Mouse (Mus musculus): Measurements from ENCODE around the gene Osbpl5.

Osbpl5 gene

DNA sequence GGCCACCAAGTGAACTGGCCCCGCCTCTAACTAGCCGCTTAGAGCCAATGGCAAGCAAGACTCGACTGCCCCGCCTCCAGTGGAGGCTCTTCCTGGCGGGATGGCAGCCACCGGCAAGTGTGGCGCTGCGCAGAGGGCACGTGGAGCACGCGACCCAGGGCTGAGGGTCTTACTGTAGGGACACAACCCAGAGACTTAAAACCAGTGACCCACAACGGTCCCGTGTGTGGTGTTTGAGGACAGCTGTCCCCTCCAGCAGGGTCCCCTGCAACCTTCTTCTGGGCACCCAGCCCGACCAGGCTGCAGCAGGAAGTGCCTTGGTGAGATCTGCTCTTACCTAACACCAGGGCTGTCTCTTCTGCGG is 224 bp upstream of the Osbpl5 start:
- peak; percentile 53; the same call in 1 of the 2 replicates for ATAC-seq (ENCODE audit: insufficient number of reproducible peaks, low FRiP score, low TSS enrichment)

DNA sequence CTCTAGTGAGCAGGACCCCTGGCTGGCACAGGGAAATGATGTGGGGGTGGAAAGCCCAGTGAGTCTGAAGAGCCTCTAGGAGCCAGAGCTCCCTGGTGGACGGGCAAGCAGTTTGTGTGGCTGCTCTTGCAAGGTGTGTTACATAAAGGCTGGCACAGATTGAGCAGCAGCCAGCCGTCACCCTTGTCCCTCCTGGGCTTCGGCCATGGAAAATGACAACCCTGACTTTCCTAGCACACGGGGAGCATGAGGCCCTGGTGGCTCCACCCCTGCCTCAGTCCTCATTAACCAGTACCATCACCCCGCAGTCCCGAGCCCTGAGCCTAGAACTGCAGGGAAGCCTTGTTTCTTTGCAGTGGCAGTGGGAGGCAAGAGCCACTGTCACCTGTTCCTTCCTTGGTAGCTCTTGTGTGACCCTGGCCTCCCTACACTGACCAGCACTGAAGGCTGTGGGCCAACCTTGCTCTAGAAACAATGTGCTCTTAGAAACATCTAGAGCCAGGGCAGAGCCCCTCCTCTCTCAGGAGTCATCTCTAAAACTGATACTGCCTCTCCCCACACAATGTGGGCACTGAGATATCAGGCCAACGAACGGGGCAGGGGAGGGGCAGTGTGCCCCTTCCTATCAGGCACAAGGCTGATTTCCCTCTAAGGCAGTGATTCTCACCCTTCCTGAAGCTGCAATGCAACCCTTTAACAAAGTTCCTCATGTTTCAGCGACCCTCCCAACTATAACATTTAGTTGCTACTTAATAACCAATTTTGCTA is 1.2 kb downstream of the Osbpl5 start:
- no peak for ATAC-seq (ENCODE audit: insufficient number of reproducible peaks, low FRiP score, low TSS enrichment)

DNA sequence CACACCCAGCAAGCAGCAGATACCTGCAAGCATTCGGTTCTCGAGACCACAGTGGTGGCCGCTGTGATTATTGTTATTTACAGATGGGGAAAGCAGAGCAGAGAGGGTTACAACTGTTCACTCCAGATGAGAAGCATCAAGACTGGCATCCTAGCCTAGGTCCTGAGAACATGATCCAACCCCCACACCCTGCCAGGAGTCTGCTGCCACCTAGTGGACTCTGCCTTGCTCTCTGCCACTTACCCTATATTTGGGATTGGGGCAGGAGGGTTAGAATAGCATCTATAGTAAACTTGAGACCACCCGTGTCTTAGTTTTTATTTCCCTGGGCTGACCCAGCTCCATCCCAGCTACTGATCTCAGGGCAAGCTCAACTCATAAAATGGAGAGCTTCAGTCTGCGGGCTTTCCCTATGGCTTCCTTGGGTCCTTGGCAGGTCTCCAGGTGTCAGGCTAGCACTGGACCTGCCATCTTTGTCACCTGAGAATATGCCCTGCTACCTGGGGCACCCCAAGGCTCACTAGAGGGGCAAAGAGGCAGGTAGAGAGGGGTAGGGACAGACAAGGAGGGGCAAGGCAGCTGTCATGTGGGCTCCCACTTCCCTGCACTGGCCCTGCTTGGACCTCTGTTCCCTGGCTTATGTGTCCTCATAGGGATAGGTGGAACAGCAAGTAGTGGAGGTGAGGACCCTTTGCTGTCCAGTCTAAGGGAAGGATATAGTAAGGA is 2.6 kb downstream of the Osbpl5 start:
- ATAC-seq (ENCODE audit: insufficient number of reproducible peaks, low FRiP score, low TSS enrichment) = no peak

DNA sequence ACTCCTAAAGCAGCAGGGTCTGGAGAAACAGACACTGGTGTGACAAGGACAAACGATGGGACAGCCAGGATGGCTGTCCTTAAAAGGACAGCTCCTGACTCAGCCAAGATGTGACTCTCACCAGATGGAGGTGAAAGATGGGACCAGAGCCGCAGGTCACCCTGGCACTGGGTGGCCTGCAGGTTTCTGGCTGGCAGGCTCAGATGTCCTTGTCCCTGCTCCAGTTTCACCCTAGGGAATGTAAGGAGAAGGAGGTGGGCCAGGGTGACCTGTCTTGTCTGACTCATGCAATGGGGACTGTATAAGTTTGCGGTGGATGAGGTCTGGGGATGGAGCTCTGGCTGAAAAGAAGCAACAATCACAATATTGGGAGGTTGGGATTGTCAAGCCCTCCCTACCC is 4.2 kb downstream of the Osbpl5 start:
- ATAC-seq (ENCODE audit: insufficient number of reproducible peaks, low FRiP score, low TSS enrichment) = no peak

DNA sequence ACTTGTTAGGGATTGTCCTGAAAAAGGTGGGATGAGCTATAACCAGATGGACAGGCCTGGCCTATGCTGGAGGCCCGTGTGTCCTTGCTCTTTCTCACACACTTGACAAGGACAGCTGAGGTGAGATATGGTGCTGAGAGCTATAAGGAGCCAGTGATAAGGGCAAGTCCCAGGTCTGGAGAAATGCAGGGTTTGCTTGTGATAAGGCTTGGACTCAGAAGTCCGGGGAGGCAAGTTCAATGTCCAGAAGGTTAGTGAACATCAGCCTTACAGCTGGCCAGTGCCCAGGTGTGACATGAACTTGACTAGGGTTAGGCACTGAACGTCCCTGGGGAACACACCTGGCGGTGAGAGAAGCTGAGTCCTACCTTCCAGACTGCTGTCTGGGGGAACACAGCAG is 4.7 kb downstream of the Osbpl5 start:
- no peak for ATAC-seq (ENCODE audit: insufficient number of reproducible peaks, low FRiP score, low TSS enrichment)

DNA sequence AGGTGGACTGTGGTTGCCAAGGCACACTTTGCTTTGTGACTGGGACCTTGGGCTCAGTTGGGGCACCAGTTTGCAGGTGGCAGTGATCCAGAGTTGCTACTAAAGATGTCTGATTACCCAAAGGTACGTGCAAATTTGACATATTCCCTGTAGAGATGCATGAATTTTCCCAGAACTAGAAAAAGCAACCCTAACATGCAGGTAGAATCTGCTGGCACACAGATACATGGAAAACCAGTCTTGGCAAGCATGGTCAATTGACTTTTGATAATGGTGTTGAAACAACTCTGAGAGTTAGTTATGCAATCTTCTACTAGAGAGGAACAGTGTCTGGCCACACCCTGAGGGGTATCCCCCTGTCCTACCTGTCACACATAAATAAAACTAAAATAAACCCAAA is 5.4 kb downstream of the Osbpl5 start:
- no peak for ATAC-seq (ENCODE audit: insufficient number of reproducible peaks, low FRiP score, low TSS enrichment)

DNA sequence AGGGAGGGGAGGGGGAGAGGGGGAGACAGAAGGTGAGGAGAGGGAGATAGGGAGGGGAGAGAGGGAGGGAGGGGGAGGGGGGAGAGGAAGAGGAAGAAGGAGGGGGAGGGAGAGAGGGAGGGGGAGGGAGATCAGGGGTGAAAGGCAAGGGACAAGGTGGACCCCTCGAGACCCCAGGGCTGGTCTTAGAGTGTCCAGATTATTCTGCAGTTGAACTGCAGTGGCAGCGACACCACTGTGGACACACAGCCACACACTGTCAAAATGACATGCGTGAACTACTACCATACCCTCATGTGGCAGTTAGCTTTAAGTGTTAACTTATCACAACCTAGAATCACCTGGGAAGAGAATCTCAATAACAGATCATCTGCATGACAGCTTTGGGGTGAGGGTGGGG is 7.7 kb downstream of the Osbpl5 start:
- no peak for ATAC-seq (ENCODE audit: insufficient number of reproducible peaks, low FRiP score, low TSS enrichment)

DNA sequence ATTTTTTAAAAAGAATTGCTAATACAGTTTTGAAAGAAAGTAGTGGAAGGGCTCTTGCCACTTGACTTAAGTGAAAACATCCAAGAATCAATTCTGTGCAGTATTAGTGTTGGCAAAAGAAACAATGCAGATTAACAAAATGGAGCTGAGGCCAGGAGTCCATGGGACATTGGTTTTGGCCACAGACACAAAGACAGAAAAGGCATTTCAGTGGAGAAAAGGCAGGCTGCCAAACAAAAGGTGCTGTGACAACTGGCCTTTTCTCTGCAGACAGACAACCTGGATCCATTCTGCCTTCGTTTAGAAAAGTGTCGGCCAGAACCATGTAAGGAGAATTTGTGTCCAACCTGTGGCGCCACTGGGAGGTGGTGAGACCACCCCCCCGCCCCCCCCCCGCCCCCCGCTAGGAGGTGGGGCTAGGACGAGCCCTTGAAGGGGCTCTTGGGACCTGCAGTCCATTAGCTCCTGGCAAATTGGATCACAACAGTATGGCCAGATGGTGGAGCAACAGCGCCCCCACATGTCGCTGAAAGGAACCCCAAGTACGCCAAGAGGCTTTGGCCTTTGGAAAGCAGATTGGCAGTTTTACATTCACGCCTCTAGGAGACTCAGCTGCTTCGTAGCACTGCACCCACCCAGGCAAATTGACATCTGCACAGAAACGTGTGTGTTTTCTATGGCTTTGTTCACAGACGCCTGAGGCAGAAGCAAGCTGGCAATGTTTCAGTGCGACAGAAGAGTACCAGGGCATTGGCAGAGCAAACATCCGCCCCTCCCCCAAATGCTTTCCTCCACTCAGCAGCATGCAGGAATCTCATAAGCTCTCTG is 8.5 kb downstream of the Osbpl5 start:
- peak; percentile 72; the same call in 1 of the 2 replicates for ATAC-seq (ENCODE audit: insufficient number of reproducible peaks, low FRiP score, low TSS enrichment)

DNA sequence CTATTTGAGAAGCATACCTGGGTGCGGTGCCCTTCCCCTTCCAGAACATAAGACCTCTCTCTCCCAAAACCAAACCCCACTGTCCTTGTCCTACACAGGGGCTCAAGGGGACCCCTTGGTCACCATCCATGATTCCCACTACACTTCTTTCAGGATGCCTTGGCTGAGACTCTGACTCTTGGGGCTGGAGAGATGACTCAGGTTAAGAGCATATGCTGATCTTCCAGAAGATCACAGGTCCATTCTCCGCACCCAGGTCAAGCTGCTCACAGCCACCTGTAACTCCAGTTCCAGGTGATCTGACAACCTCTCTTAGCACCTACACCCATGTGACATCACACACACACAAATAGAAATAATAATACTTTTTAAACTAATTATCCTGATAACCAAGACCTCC is 16.1 kb downstream of the Osbpl5 start:
- no peak for ATAC-seq (ENCODE audit: insufficient number of reproducible peaks, low FRiP score, low TSS enrichment)

DNA sequence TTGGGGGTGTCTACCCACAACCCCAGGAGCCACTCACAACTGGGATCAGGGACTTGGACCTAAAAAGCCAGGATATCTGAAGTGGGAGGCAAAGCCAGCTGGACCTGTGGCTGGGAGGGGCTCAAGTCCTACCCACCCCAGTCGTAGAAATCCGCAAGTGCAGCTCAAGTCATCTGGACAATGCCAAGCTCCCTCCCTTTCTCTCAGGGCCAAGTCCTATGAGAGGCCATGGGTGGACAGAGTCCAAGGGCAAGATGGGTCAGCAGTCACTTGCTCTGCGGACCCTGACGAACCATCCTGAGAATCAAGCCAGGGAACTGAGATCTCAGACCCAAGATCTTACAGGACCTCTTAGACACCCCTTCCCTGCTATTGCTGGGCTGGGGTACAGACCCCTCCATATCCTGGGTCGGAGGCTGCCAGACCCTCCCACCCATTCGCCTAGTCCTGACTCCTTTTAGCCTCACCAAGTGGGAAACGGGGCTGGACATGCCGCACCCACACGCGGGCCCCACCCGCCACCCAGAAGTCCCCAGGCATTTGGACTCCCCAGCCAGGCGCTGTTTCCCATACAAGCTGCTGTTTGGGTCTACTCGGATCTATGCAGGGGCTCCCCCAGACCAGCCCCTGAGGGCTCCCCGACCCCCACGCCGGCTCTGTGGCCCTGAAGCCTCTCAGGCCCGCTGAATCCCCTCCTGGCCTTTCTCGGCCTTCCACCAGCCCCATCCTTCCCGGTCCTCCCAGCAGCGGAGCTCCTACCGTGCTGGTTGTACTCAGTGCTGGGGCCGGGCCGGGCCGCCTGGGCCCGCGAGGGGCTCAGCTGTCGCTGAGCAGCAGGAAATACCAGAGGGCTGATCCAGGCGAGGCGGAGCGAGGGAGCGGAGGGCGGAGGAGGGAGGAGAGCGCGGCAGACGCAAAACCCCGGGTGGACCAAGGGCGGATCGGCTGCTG is 17.0 kb downstream of the Osbpl5 start:
- ATAC-seq (ENCODE audit: insufficient number of reproducible peaks, low FRiP score, low TSS enrichment) = peak; percentile 56; the same call in 1 of the 2 replicates

DNA sequence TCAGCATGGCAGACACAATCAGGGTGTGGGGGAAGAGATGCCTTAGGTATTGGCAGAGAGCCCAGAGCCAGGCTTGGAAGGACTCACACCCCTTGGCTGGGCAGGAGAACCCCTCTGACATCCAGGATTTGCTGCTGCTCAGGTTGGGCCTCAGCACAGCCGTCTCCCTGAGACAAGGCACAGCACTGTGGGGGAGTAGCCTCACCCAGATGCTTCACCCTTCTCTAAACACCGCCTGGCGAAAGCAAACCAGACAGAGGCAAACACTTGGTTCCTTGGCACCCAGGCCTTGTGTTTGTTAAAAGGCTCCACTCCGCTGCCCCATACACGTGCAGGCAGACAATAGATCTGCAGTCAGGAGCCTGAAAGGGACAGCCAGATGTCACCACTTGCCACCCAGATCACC is 18.2 kb downstream of the Osbpl5 start:
- ATAC-seq (ENCODE audit: insufficient number of reproducible peaks, low FRiP score, low TSS enrichment) = no peak

DNA sequence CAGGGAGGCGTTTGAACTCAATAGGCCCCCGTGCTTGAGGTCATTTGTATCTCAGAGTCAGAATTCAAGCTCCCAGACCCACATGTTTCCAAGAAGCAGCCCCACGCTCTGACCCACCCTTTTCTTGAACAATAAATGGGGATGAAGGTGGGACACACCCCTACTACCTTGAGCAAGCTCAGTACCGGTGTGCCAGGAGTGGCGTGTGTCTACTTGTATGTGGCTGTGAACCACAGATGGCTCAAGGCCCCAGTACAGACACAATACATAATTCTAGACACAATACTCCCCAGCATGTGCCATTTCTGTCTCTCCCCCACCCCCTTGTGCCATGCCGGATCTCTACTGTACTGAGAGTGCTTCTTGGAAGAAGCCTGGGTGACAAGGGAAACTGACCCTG is 18.6 kb downstream of the Osbpl5 start:
- ATAC-seq (ENCODE audit: insufficient number of reproducible peaks, low FRiP score, low TSS enrichment) = no peak

DNA sequence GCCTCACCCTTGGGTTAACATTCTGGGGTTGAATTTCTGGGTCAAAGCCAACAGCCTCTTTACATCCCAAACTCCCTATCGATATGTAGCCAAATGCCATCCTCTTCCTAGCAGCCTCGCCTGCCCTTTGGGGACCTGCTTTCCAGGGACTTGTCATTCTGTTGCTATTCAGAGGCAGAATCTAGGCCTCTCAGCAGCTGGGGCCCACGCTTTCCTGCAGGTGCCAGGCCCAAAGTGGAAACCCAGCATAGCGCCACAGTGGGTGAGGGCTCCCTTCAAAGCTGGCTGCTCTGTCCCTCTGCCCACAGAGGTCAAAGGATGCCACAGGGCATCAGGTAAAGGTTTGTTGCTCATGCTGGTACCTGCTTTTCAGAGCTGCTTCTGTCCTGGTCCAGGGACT is 23.0 kb downstream of the Osbpl5 start:
- no peak for ATAC-seq (ENCODE audit: insufficient number of reproducible peaks, low FRiP score, low TSS enrichment)

DNA sequence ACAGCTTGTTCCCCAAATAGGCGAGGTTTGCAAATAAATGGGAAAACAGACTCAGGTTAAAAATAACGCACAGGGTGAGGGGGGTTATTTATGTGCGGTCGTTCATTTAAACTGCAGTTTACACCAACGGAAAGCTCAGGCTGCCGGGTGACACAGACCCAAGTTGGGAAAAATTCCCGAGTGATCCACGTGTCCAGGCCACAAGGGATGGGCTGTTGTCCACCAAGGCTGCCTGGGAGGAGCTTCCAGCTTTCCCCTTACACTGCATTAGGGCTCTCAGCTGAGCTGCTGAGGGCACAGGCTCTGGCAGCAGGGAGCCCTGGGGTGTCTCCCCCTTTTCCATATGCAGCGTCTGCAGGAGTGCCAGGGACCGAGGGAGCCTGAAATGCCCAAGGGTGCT is 26.9 kb downstream of the Osbpl5 start:
- no peak for ATAC-seq (ENCODE audit: insufficient number of reproducible peaks, low FRiP score, low TSS enrichment)

DNA sequence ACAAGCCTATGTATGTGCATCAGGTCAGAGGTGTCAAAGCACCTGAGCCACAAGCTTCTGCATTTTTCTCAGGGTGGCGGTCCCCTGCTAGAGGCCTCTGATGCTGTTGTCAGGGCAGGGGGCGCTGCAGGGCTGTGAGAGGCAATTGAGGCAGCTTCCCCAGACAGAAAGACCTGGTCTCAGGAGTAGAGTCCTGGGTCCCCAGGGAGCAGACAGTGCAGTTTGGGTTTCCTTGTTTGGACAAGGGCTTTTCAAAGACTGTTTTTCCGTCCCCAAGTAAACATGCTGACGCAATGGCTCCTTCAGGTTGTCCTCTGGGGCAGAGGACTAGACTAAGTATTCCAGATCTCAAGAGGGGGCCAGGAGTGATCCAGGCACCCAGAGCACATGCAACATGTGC is 30.4 kb downstream of the Osbpl5 start:
- no peak for ATAC-seq (ENCODE audit: insufficient number of reproducible peaks, low FRiP score, low TSS enrichment)

DNA sequence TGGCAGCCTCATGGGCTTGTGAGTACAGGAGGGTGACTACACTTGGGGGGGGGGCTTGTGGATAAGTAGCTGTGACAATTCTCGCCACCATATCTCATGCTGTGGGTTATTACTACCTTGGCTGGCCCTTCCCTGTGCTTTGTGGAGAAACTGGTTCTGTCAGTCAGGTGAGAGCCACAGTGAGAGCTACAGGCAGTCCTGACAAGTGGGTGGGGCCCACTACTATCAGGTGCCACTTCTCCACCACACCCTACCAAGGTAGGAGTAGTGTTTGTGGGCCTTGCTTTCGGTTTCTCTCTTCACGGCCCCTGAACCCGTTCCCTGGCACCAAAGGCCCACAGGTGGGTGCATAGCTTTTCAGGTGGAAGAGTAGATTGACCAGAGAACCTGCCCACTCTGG is 32.9 kb downstream of the Osbpl5 start:
- no peak for ATAC-seq (ENCODE audit: insufficient number of reproducible peaks, low FRiP score, low TSS enrichment)

DNA sequence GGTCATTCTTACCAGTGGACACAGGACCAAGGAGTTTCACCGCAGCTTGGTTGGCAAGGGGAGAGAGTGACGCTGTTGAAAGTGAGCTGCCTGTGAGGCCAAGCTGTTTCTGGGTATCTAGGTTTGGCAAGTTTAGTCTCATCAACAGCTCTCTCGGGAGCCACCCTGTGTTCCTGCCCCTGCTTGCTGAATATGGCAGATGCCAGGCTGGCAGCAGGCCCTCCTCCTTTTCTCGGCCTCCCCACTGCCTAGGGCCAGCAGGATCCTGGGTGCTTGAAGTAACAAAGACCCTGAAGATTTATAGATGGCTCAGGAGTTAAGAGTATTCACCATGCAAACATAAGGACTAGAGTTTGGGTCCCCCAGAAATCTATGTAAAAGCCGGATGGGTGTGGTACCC is 34.1 kb downstream of the Osbpl5 start:
- ATAC-seq (ENCODE audit: insufficient number of reproducible peaks, low FRiP score, low TSS enrichment) = no peak

DNA sequence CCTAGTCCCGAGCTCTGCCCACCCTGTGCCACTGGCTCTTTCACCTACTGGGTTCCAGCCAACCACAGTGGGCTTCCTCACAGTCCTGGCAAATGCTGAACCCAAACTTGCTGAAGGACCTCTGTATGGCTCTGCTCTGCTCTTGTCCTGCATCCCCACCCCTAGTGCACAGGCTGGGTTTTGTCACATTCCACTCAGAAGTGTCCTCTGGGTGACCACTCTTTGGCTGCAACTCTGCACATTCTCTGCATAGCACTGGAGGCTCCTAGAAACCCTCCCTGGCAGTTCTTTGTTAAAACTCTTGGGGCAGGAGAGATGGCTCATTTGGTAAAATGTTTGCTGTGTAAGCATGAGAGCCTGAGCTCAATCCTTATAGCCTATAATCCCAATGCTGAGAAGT is 39.0 kb downstream of the Osbpl5 start:
- ATAC-seq (ENCODE audit: insufficient number of reproducible peaks, low FRiP score, low TSS enrichment) = no peak

DNA sequence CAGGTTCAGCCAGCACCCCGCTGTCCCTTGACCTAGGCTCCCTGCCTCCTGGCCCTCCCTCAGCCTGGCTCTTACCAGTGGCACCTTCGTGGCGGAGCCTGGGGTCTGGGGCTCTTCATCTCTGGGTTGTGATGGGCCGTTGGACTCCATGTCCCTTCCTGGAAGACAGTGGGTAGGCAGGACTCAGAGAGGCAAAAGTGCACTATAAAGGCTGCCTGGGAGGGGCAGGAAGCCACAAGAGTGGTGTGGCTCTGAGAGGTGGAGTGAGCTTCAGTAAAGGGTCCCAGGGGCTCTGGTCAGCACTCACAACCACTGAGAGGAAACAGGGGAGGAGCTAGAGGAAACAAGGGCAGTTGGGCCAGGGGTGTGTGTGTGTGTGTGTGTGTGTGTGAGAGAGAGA is 43.4 kb downstream of the Osbpl5 start:
- ATAC-seq (ENCODE audit: insufficient number of reproducible peaks, low FRiP score, low TSS enrichment) = no peak

DNA sequence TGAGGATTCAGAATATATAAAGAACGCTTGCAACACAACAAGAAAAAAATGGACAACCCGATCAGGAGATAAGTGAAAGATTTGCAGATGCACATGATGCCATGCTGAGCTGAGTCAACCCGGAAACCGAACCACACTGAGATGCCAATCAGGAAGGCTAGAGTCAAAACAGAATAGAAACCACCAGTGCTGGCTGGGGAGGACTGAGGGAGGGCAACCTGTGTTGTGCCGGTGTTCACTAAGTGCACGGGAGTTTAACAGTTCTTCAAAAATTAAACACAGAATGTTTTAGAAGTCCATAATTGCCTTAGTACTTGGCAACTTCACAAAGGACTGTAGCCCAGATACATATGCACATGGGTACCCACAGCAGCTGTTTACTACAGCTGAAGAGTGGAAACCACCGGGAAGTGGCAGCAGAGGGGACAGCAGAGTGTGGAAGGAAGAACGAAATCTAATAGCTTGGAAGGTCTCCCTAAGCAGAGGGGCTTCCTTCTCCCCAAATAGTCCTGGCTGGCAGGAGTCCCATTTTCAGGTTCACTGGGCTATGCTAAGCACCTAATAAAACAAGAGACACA is 43.9 kb downstream of the Osbpl5 start:
- ATAC-seq (ENCODE audit: insufficient number of reproducible peaks, low FRiP score, low TSS enrichment) = no peak

All from cerebellum, adult (tissue).